Mouse (Mus musculus): ENCODE measurements around the gene Clrn2.
"Not testable (repeated sequence)": the region's sequence is repeated elsewhere in the genome, so short reads cannot be mapped to it uniquely, and the experiment has no call there.

Clrn2 gene

GRCm38 (mm10) chr5:45453451-45453850, at the start of gene Clrn2:
TSS of gene Clrn2 (plus strand) at chr5:45453751.
- in situ Hi-C loops (cut with MboI, MseI) = loop anchor here (5.0 to 25.0 kb wide), 2 partner anchors 39 to 884 kb away; partner anchors contain the start of gene Lap3

GRCm38 (mm10) chr5:45406129-45406528, 47.4 kb upstream of the Clrn2 start:
- in situ Hi-C loops (cut with MboI, MseI) = no loop called here

- in situ Hi-C loops (cut with MboI, MseI) = no loop called here
These were observed 37.1 kb upstream of the Clrn2 start for GRCm38 (mm10) chr5:45416478-45416877.

- in situ Hi-C loops (cut with MboI, MseI) = no loop called here
These were observed 35.6 kb upstream of the Clrn2 start for GRCm38 (mm10) chr5:45417859-45418443.

GRCm38 (mm10) chr5:45419841-45420638, 33.5 kb upstream of the Clrn2 start:
- in situ Hi-C loops (cut with MboI, MseI) = no loop called here

- in situ Hi-C loops (cut with MboI, MseI) = no loop called here
These were observed 31.4 kb upstream of the Clrn2 start for GRCm38 (mm10) chr5:45421881-45422844.

DNA sequence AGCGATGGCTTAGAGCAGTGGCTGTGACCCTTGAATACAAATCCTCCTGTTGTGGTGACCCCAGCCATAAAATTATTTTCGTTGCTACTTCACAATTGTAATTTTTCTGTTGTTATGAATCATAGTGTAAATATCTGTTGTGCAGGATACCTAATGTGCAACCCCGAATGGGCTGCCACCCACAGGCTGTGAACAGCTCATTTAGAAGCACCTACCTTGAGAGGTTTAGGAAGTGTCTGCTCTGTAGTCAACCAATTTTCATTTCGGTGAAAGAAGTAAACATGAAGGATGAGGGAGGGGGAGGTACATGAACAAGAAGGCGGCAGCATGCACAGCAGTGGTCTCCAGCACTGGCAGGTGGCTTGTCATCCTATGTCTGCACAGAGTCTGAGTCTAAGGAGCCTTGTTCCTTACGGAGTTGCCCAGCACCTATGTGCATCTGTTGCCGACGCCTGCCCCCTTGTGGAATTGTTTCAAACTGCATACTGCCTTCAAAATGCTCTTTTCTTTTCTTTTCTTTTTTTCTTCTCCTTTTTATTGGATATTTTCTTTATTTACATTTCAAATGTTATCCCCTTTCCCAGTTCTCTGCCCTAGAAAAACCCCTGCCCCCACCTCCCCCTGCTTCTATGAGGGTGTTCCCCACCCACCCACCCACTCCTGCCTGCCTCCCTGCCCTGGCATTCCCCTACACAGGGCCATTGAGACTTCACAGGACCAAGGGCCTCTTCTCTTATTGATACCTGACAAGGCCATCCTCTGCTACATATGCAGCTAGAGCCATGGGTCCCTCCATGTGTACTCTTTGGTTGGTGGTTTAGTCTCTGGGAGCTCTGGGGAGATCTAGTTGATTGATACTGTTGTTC, 29.3 kb upstream of the Clrn2 start:
- in situ Hi-C loops (cut with MboI, MseI) = no loop called here

DNA sequence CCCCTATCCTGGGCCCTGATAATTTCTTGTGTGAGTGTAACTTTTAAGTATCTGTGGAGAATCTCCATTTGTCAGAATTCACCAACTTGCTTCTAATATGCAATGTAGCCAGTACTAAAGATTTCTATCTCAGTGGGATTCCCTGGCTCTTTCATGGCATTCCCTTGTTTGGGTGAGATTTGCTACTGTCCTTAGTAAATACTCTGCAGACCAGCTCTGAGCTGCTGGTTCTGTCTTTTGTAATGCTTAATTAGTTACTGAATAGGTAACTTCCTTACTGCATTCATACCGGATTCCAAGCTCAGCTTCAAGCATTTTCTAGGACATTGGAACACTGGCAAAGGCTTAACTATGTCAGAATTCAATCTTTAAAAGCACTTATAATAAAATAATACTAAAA, 27.8 kb upstream of the Clrn2 start:
- in situ Hi-C loops (cut with MboI, MseI) = not testable (repeated sequence)

DNA sequence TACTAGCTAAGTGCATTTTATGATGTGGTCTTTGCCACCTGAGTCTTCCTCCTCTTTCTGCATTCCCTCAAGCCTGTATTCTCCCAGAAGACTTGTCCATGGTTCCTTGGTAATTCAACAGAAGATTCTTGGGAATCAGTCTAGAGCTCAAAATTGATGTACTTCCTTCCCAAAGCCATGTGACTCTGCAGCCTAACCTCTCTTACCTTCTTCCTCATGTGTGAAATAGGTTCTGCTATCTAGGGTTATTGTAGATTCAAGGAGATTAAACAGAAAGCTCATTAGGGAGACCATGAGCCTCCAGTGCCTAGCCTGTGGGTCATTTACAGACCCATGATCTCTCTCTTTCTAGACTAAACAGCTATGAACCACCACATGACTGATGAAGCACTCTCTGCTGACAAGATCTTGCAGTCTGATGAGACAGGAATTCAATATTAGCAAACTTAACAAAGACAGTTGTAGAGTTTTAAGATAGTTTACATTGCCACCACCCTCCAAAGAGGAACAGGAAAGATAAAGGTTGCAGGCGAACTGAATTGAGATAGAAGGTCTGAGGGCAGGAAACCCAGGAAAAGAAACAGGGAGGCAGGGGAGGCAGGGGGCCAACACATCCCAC, 27.0 kb upstream of the Clrn2 start:
- in situ Hi-C loops (cut with MboI, MseI) = no loop called here

GRCm38 (mm10) chr5:45427891-45428290, 25.7 kb upstream of the Clrn2 start:
- in situ Hi-C loops (cut with MboI, MseI) = no loop called here

- in situ Hi-C loops (cut with MboI, MseI) = no loop called here
These were observed 17.3 kb upstream of the Clrn2 start for GRCm38 (mm10) chr5:45435967-45436950.

GRCm38 (mm10) chr5:45437826-45438225, 15.7 kb upstream of the Clrn2 start:
- in situ Hi-C loops (cut with MboI, MseI) = no loop called here

- in situ Hi-C loops (cut with MboI, MseI) = no loop called here
These were observed 15.2 kb upstream of the Clrn2 start for GRCm38 (mm10) chr5:45438301-45438700.

DNA sequence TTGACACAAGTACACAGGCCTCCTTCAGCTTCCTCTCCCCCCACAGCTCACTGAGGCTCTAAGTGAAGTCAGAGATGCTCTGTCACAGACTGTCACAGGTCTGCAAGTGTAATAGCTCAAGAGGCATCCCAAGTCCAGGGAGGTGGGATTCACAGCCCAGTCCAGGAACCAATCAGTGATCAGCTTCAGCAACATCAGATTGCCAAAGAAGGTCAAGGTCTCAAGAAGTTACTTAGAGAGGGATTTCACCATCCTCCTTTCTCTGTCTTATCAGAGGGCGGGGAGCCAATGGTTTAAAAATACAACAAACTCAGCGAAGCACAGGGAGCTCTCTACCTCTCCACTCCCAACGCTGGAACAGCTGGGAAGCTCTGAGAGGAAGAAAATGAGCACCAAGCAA, 12.4 kb upstream of the Clrn2 start:
- in situ Hi-C loops (cut with MboI, MseI) = no loop called here

GRCm38 (mm10) chr5:45441745-45442144, 11.8 kb upstream of the Clrn2 start:
- in situ Hi-C loops (cut with MboI, MseI) = no loop called here

DNA sequence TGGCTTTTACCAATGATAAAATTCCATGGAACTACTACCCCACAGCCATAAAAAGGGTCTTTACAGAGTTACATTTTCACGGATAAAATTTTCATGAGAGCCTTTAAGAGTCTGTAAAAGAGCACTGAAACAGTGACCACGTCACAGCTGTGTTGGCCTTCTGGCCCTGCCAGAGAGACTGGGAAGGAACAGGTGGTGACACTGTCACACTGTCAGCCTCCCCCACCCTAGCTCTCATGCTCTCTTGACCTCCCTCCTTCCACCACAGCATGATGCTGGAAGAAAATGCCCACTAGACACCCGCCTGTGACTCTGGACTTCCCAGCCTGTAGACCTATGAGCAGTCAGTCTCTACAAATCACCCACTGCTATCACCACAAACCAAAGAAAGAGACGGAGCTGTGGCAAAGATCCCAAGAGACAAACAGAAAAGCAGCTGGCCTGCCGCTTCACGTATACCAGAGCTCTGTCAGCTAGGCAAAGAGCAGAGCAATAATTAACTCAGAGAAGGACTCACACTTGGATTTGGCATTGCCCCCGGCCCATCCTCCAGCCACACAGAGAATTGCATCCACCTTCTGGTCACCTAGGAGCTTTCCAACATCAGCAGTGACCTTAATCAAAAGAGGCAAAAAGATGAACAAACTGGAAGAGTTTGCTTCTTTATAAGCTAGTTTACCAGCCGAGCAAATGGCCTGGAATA, 9.3 kb upstream of the Clrn2 start:
- in situ Hi-C loops (cut with MboI, MseI) = no loop called here

- in situ Hi-C loops (cut with MboI, MseI) = loop anchor here (5.0 kb wide), 1 partner anchor 74 kb away; the partner anchor contains the start of gene Med28
These were observed 4.9 kb upstream of the Clrn2 start for GRCm38 (mm10) chr5:45448676-45449075.

GRCm38 (mm10) chr5:45449206-45449605, 4.3 kb upstream of the Clrn2 start:
- in situ Hi-C loops (cut with MboI, MseI) = loop anchor here (5.0 kb wide), 1 partner anchor 73 kb away; the partner anchor contains the start of gene Med28
